Mouse (Mus musculus): ENCODE measurements around the gene Prpf3.

DNA sequence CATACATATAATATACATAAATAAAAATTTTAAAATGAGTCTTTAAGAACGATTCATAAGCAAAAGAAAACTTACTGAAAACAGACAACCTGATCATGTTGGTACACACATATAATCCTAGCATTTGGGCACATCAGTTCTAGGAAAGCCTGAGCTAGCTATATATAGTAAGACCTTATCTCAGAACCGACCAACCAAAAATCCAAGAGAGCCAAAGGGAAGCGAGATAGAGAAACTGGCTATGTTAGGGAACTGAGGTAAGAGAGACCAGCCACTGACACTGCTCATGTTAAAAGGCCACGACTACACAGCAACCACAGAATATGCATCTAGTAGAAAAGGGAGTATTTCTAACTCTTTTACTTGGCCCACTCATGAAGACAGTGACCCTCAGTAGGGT is 5.1 kb downstream of the Prpf3 start:
- TF ChIP-seq CTCF (conservative IDR thresholded peaks at IDR 0.05; ENCODE audit: low read length), result no peak
- no peak for TF ChIP-seq POU5F1 (IDR thresholded peaks at IDR 0.05; ENCODE audit: borderline replicate concordance, low read length)
- TF ChIP-seq NANOG (IDR thresholded peaks at IDR 0.05; ENCODE audit: borderline replicate concordance, low read length), result no peak

Measured in E14TG2a.4 (cell line).